Mouse (Mus musculus): Measurements from ENCODE around the gene Arhgap25. TPM values are rescaled to one million over a fixed set of nuclear protein-coding genes. Genes with fewer than 3 reads are reported as not detected.

Arhgap25 gene
- polyA plus RNA-seq, 1 experiment from 2014 or later, result 4.4 TPM

DNA sequence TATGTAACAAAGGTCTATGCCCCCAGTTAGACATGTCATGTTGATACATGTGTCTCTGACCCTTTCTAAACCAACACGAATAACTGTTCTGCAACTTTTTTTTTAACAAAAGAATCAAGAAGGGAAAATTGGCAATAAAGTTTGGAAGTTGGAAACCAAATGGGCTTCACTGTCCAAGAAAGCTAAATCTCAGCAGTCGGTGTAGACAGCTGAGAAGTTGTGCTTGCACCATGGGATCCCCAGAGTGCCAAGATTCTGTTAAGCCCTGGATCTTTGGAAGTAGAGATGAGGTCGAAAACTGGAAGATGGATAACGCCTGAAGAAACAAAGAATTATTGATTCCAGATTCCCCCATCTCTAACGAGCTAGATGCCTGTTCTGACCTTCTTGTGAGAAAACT is 32.1 kb upstream of the Arhgap25 start:
- Histone ChIP-seq H3K4me1 (ENCODE audit: control insufficient read depth, insufficient read depth, low read length) (0 out of 2 replicates have a peak, but pooled peaks cover 5% of the 10 kb centered on the region), H3K36me3 (ENCODE audit: control insufficient read depth, insufficient read depth, low read length) (no peaks in the 10 kb centered on the region), H3K27ac (ENCODE audit: low read length) (no peak overlapping the region), H3K4me3 (ENCODE audit: low read depth, low read length) (no peak overlapping the region), H3K9me3 (ENCODE audit: control insufficient read depth, low read depth, low read length) (no peaks in the 10 kb centered on the region), H3K9ac (replicated peaks; ENCODE audit: low read depth, low read length) (no peak overlapping the region), H3K4me2 (replicated peaks; ENCODE audit: low read depth, low read length) (no peak overlapping the region), H3K27me3 (ENCODE audit: control insufficient read depth, insufficient read depth, low read length) (no peaks in the 10 kb centered on the region)
- 66% methylated on average over 5 of the region's 5 CpGs for WGBS
- no peak for ATAC-seq (ENCODE audit: insufficient number of reproducible peaks, insufficient read depth, low FRiP score, low read depth)

DNA sequence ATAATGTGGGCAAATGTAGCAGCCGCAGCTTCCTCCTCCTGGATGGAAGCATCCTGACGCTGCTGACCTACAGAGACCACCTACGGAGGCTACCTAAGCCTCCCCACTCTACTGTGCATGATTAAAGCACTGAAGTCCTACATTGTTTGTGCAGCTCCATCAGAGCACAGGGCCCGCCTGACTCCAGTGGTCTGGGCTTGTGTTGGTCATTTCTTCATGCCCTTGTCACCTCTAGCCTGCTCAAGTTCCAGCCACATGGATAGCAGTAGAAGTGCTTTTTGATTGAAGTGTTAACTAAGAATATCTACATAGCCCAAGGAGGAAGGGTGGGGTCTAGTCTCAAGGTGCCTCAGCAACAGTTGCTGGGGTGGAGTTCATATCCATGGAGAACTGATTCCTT is 31.3 kb upstream of the Arhgap25 start:
- H3K9ac ChIP-seq (replicated peaks; ENCODE audit: low read depth, low read length), result no peak overlapping the region
- ATAC-seq (ENCODE audit: insufficient number of reproducible peaks, insufficient read depth, low FRiP score, low read depth), result no peak
- no peak overlapping the region for H3K4me3 ChIP-seq (ENCODE audit: low read depth, low read length)
- no peak overlapping the region for H3K27ac ChIP-seq (ENCODE audit: low read length)
- WGBS, result 87% methylated on average over 4 of the region's 4 CpGs
- H3K4me2 ChIP-seq (replicated peaks; ENCODE audit: low read depth, low read length), result no peak overlapping the region
- no peaks in the 10 kb centered on the region for H3K36me3 ChIP-seq (ENCODE audit: control insufficient read depth, insufficient read depth, low read length)
- no peaks in the 10 kb centered on the region for H3K27me3 ChIP-seq (ENCODE audit: control insufficient read depth, insufficient read depth, low read length)
- no peaks in the 10 kb centered on the region for H3K9me3 ChIP-seq (ENCODE audit: control insufficient read depth, low read depth, low read length)
- H3K4me1 ChIP-seq (ENCODE audit: control insufficient read depth, insufficient read depth, low read length), result 0 out of 2 replicates have a peak, but pooled peaks cover 5% of the 10 kb centered on the region

DNA sequence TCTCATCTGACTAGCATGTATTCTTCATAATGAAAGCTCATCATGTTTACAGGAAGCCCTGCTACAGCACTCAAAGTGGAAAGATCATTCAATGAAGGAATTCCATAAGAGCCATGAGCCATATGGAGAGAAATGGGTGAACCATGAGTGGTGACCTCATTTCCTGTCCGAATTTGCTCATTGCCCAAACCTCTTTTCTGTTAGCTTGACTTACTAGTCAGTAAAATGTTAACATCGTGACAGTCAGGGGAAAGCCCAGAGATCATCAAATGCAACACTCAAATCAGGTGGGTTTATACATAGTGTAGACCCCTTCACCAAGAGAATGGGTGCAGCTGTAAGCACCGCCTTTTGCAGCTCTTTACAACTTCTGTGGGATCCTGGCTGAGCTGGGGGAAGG is 20.7 kb upstream of the Arhgap25 start:
- Histone ChIP-seq H3K4me2 (replicated peaks; ENCODE audit: low read depth, low read length) (no peak overlapping the region), H3K27ac (ENCODE audit: low read length) (no peak overlapping the region), H3K36me3 (ENCODE audit: control insufficient read depth, insufficient read depth, low read length) (no peaks in the 10 kb centered on the region), H3K4me3 (ENCODE audit: low read depth, low read length) (no peak overlapping the region), H3K4me1 (ENCODE audit: control insufficient read depth, insufficient read depth, low read length) (no peaks in the 10 kb centered on the region), H3K27me3 (ENCODE audit: control insufficient read depth, insufficient read depth, low read length) (no peaks in the 10 kb centered on the region), H3K9ac (replicated peaks; ENCODE audit: low read depth, low read length) (no peak overlapping the region), H3K9me3 (ENCODE audit: control insufficient read depth, low read depth, low read length) (no peaks in the 10 kb centered on the region)
- WGBS, result 76% methylated on average over 3 of the region's 3 CpGs
- ATAC-seq (ENCODE audit: insufficient number of reproducible peaks, insufficient read depth, low FRiP score, low read depth), result no peak

DNA sequence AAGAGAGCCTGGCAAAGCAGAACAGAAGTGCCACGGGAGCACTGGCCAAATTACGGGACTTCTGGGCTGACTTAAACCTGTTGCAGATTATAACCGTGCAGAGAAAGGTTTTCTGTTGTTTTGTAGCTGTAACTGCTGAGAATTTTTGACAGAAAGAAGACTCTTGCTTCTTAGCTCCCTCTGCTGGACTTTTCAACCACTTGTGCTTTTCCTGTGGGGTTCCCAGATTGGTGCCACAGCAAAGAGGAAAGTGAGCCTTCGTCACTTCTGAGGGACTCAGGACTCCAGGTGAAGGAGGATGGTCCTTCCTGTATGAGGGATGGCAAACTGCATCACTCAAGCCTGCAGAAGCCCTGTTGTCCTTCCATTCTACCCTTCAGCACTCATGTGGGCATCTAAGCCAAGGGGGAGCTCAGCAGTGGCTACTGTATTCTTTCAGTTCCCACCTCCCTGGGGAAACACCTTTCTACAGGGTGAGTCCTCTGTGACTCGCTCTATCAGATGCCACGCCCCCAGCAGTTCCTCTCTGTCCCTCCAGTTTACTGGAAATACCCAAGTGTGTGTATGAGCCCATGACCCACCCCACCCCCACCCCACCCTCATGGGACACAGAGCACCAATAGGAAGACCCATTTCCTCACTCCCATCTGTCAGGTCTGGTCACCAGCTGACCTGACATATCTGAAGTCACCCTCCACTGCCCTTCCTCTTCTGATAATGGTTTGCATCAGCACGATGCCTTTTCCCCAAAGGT is 19.2 kb upstream of the Arhgap25 start:
- Histone ChIP-seq H3K4me2 (replicated peaks; ENCODE audit: low read depth, low read length) (no peak overlapping the region), H3K27me3 (ENCODE audit: control insufficient read depth, insufficient read depth, low read length) (no peaks in the 10 kb centered on the region), H3K9ac (replicated peaks; ENCODE audit: low read depth, low read length) (no peak overlapping the region), H3K36me3 (ENCODE audit: control insufficient read depth, insufficient read depth, low read length) (no peaks in the 10 kb centered on the region), H3K27ac (ENCODE audit: low read length) (no peak overlapping the region), H3K9me3 (ENCODE audit: control insufficient read depth, low read depth, low read length) (no peaks in the 10 kb centered on the region), H3K4me3 (ENCODE audit: low read depth, low read length) (no peak overlapping the region), H3K4me1 (ENCODE audit: control insufficient read depth, insufficient read depth, low read length) (no peaks in the 10 kb centered on the region)
- 50% methylated on average over 7 of the region's 7 CpGs for WGBS
- ATAC-seq (ENCODE audit: insufficient number of reproducible peaks, insufficient read depth, low FRiP score, low read depth), result no peak

DNA sequence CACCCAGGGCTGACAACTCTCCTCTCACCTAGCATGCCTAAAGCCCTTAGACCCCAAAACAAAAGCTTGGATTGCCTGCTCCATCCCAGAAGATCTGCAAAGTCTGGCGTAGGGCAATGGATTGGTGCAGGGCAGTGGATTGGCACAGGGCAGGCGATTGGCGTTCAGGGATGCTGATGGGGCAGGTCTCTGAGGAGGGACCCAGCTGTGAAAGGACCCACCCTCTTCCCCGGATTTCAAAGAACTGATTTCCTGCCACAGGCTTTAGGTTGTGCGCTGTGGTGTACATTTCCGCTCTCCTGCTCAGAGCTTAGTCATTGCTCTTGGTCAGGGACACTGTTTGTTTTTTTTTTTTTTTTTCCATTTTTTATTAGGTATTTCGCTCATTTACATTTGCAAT is 14.8 kb upstream of the Arhgap25 start:
- ATAC-seq (ENCODE audit: insufficient number of reproducible peaks, insufficient read depth, low FRiP score, low read depth), result no peak
- no peak overlapping the region for H3K4me3 ChIP-seq (ENCODE audit: low read depth, low read length)
- H3K9me3 ChIP-seq (ENCODE audit: control insufficient read depth, low read depth, low read length), result peaks cover 10% of the 10 kb centered on the region; the same call in 1 of the 2 replicates
- no peak overlapping the region for H3K27ac ChIP-seq (ENCODE audit: low read length)
- WGBS, result 92% methylated on average over 7 of the region's 7 CpGs
- H3K4me1 ChIP-seq (ENCODE audit: control insufficient read depth, insufficient read depth, low read length), result no peaks in the 10 kb centered on the region
- no peaks in the 10 kb centered on the region for H3K27me3 ChIP-seq (ENCODE audit: control insufficient read depth, insufficient read depth, low read length)
- H3K4me2 ChIP-seq (replicated peaks; ENCODE audit: low read depth, low read length), result no peak overlapping the region
- no peak overlapping the region for H3K9ac ChIP-seq (replicated peaks; ENCODE audit: low read depth, low read length)
- H3K36me3 ChIP-seq (ENCODE audit: control insufficient read depth, insufficient read depth, low read length), result no peaks in the 10 kb centered on the region

DNA sequence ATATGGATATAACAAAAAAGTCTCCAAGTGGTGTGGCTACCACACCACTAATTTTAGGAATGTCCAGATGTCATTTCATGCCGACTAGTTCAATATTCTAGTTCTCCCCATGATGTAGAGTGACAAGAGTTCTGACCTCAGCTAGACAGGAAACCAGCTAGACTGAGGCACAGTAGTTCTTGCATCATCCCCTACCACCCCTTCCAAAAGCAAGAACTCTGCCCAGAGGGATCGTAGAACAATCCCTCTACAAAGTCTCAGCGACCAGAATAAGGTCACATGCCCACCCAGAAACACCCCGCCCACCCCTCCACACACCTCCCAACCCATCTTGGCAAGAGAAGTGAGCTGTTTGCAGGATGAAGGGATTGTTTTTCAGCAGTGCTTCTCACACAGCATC is 14.4 kb upstream of the Arhgap25 start:
- Histone ChIP-seq H3K4me1 (ENCODE audit: control insufficient read depth, insufficient read depth, low read length) (no peaks in the 10 kb centered on the region), H3K4me3 (ENCODE audit: low read depth, low read length) (no peak overlapping the region), H3K9ac (replicated peaks; ENCODE audit: low read depth, low read length) (no peak overlapping the region), H3K36me3 (ENCODE audit: control insufficient read depth, insufficient read depth, low read length) (no peaks in the 10 kb centered on the region), H3K4me2 (replicated peaks; ENCODE audit: low read depth, low read length) (no peak overlapping the region), H3K27me3 (ENCODE audit: control insufficient read depth, insufficient read depth, low read length) (no peaks in the 10 kb centered on the region), H3K27ac (ENCODE audit: low read length) (no peak overlapping the region), H3K9me3 (ENCODE audit: control insufficient read depth, low read depth, low read length) (peaks cover 10% of the 10 kb centered on the region; the same call in 1 of the 2 replicates)
- 86% methylated on average over 4 of the region's 4 CpGs for WGBS
- ATAC-seq (ENCODE audit: insufficient number of reproducible peaks, insufficient read depth, low FRiP score, low read depth), result no peak

DNA sequence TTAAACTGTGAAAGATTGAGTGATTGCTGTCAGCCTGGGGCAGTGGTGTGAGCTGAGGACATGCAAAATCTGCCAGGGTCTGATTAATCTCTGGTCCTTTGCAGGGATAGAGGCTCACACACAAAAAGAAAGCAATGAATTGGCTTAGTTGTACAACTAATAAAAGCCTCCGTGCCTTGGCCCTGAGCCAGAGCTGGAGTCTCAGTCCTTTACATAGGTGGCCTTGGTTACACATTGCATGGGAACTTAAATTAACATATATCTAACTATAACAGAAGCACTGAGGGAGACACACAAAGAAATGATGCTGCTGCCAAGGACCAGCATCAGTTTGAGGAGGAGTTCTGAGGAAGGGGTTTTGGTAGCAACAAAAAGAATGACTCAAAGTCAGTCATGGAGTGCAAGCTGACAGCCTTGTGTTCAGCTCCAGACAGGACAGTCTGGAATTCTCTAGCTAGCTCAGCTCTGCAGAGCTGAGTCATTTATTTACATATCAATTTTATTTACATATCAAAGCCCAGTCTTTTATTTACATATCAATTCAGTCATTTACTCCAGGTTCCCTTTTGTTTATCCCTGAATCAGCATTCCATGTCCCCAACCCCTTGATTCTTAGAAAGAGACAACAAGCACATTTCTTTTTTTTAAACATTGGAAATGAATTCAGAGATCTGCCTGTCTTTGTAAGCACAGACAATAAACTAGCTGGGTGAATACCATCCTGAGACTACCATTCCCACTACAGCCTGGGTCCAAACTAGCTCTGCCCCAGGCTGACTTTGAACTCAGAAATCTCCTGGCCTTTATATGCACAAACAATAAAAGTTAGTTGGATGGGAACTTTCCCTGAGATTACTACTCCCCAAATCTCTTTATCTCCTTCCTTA is 12.5 kb upstream of the Arhgap25 start:
- Histone ChIP-seq H3K27ac (ENCODE audit: low read length) (no peak overlapping the region), H3K4me1 (ENCODE audit: control insufficient read depth, insufficient read depth, low read length) (no peaks in the 10 kb centered on the region), H3K9me3 (ENCODE audit: control insufficient read depth, low read depth, low read length) (peaks cover 10% of the 10 kb centered on the region; the same call in 1 of the 2 replicates), H3K9ac (replicated peaks; ENCODE audit: low read depth, low read length) (no peak overlapping the region), H3K27me3 (ENCODE audit: control insufficient read depth, insufficient read depth, low read length) (no peaks in the 10 kb centered on the region), H3K36me3 (ENCODE audit: control insufficient read depth, insufficient read depth, low read length) (no peaks in the 10 kb centered on the region), H3K4me3 (ENCODE audit: low read depth, low read length) (no peak overlapping the region), H3K4me2 (replicated peaks; ENCODE audit: low read depth, low read length) (no peak overlapping the region)
- 45% methylated on average over 1 of the region's 1 CpGs for WGBS
- no peak for ATAC-seq (ENCODE audit: insufficient number of reproducible peaks, insufficient read depth, low FRiP score, low read depth)

DNA sequence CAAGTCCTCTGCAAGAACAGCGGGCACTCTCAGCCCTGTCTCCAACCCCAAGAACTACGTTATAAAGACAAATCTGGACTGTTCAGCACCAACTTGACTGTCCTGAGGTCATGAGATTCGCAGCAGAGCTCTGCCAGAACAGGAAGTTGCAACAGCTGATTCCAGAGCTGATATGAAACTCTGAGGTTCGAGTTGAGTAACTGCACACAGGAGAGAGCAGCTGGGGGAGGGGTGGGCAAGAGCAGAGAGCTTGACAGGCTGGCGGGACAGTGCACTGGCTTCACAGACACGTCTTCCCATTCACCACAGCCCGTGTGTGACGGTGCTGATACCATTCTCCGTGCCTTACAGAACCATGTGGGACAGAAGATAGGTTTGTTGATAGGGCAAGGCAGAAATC is 9.0 kb upstream of the Arhgap25 start:
- WGBS, result 52% methylated on average over 9 of the region's 9 CpGs
- no peak overlapping the region for H3K4me2 ChIP-seq (replicated peaks; ENCODE audit: low read depth, low read length)
- no peak for ATAC-seq (ENCODE audit: insufficient number of reproducible peaks, insufficient read depth, low FRiP score, low read depth)

More for the DNA sequence above, 9.0 kb upstream of the Arhgap25 start:
- H3K9me3 ChIP-seq (ENCODE audit: control insufficient read depth, low read depth, low read length), result peaks cover 10% of the 10 kb centered on the region; the same call in 1 of the 2 replicates
- no peaks in the 10 kb centered on the region for H3K27me3 ChIP-seq (ENCODE audit: control insufficient read depth, insufficient read depth, low read length)
- H3K4me3 ChIP-seq (ENCODE audit: low read depth, low read length), result no peak overlapping the region
- no peaks in the 10 kb centered on the region for H3K4me1 ChIP-seq (ENCODE audit: control insufficient read depth, insufficient read depth, low read length)
- no peak overlapping the region for H3K9ac ChIP-seq (replicated peaks; ENCODE audit: low read depth, low read length)
- H3K27ac ChIP-seq (ENCODE audit: low read length), result no peak overlapping the region
- H3K36me3 ChIP-seq (ENCODE audit: control insufficient read depth, insufficient read depth, low read length), result no peaks in the 10 kb centered on the region
